Mouse (Mus musculus): ENCODE measurements around the gene Zbtb1. TPM values are rescaled to one million over a fixed set of nuclear protein-coding genes. Genes with fewer than 3 reads are reported as not detected.

The Zbtb1 gene
- total RNA-seq, 4 experiments from 2014 or later = 5.4 to 6.0 (median 5.6) TPM

DNA sequence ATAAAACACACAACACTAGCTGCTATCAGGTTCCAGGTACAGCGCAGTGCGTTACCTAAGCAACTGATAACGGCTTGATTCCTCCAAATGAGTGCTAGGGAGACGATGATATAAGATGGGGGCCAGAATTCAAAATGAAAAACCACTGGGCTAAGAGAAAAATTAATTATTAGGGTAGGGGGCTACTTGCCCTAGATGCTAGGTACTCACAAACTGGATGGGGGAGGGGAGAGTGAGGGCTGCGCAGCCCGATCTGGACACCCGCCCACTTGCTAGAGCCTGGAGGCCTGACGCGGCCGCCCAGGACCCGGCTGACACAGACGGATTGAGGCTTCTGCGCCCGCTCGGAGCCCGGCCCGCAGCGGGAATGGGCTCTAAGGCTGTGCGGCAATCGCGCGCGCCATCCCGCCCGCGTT lies 1.3 kb upstream of the Zbtb1 start:
- peak in 1 of 2 experiments; percentile 46 for DNase-seq (ENCODE audit: low spot score in 2 of 2)

DNA sequence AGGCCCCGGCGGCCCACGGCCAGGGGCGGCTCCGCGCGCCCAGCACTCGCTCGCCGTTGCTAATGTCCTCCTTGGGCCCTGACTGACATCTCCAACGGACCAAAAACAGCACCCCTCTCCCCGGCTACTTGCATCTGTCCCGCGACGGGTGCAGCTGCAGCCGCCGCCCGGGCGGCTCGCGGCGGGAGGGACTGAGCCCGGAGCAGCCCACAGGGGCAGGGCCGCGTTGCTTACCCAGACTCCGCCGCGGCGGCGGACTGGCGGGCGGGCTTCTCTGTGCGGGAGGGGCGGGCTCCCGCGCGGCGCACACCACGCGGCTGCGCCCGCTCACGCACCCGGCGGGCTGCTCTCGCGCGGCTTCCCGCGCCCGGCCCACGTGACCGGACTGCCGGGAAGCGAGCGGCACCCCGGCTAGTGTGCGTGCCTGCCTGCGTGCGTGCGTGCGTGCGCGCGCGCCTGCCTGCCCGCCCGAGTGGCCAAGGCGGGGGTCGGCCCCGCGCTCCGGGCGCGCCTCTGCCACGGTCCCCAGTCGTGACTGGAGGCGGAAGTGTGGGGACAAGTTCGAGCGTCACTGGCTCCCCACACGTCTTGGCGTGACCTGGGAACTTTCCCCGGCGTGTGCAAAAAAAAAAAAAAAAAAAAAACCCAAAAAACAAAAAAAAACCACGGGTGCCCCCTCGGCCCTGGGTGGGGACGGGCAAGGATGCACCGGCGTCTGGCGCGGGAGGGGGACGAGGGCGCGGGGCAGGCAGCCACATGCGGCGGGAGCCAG lies 674 bp upstream of the Zbtb1 start, which contains the start of gene Zbtb25:
Zbtb25 (minus strand) TSS at position 397 of the 772 bp plus-strand sequence.
- DNase-seq (ENCODE audit: low spot score in 2 of 2) = peak; percentile 63 to 94

DNA sequence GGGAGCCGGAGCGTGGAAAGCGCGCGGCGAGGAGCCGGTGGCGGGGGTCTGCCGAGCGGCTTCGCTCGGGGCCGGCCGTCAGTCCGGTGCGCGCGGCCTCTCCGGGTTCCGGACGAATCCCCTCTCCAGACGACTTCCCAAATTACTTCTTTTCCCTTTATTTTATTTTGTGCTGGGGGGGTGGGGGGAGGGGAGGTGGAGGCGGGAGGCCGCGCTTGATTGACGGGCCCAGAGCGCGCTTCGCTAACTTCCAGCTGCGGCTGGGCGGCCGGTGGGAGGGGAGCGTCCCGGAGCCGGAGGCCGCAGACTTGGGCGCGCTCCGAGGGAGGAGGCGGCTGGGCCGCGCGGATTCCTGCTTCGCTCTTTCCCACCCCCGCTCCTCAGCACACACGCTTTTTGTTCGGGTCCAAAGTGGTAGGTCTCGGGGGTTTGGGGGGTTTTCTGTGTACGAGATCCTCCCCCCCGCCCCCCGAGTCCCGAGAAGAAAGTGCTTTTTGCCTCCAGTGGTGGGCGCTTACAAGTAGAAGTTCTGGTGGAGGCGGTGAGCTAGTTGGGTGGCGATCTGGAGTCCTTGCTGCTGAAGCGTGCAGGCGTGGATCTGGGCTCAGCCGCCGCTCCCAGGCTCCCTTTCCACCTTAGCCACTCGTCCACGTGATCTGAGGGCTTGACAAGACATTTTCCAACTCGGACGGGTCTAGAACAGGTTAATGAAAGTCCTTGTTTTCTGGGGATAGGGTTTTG lies 935 bp downstream of the Zbtb1 start:
- peak; percentile 40 to 63 for DNase-seq (ENCODE audit: low spot score in 2 of 2)

DNA sequence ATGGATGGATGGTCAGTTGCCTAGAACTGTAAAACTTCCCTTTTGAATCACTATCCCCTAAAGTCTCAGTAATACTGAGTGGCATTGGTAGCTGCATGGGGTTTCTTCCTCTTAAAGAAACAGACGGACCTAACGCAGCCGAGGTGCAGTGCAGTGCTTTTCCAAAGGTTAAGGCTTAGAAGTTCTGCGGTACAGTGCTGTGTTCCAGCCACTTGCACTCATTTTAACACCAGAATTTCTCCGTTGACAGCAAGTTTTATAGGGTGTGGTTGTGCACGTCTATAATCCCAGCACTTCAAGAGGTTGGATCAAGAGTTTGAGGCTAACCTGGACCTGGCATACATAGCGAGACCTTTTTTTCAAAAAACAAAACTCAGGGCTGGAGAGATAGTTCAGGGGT lies 2.0 kb downstream of the Zbtb1 start:
- no peak for DNase-seq (ENCODE audit: low spot score in 2 of 2)

DNA sequence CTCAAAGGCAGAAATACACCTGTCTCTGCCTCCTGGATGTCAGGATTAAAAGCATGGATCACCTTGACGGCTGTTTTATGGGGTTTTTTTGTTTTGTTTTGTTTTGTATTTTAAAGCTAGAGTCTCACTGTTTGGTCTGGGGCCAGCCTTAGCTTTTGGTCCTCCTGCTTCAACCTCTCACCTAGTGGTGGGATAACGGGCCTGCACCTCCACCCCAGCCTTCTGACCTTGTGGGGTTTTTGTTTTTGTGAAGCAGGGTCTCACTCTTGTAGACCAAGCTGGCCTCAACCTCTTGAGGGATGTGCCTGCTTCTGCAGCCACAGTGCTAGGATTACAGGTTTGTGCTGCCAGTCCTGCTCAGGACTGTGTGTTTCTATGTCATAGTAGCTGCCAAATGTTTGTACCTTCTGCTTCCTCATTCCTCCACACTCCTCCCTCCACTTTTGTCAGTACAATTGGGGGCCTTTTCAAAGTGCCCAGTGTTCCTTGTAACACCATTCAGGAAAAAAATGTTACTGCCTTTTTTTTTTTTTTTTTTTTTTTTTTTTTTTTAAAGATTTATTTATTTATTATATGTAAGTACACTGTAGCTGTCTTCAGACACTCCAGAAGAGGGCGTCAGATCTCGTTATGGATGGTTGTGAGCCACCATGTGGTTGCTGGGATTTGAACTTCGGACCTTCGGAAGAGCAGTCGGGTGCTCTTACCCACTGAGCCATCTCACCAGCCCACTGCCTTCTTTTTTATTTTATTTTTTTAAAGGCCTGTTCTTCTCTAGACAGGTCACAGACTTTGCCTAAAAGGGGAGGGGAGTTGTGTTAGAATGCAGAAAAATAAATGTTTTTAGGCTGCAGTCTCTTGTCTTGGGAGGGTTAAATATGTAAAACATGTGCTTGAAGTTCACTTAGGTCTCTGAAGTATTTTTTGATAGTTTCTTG lies 3.1 kb downstream of the Zbtb1 start:
- DNase-seq (ENCODE audit: low spot score in 2 of 2) = no peak

DNA sequence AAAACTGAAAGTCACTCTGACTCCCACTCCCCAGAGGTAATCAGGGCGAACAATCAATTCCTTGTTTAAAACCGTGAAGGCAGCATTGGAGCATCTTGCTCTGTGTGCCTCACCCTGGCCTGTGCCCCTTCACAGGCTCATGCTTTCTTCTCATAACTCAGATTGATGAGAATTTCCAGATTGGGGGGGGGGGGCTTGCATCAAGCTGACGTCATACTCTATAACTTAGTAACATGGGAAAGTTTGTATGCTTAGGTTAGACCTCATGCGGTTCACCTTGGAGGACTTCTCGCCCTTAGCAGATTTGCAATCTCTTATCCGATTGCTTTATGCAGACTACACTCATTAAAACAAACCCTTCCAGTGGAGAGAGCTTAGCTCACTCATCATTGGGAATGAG lies 3.9 kb downstream of the Zbtb1 start:
- no peak for DNase-seq (ENCODE audit: low spot score in 2 of 2)

DNA sequence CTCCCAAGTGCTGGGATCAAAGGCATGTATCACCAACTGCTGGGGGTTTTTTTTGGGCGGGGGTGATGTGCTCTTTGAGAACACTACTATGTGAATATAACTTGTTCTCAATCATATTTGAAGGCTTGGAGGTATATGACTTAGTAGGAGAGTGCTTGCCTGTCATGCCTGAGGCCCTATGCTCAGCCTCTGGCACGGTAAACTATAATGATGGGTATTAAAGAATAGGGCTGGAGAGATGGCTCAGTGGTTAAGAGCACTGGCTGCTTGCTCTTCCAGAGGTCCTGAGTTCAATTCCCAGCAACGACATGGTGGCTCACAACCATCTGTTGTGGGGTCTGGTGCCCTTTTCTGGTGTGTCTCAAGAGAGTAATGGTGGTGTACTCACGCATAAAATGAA lies 4.8 kb downstream of the Zbtb1 start:
- DNase-seq (ENCODE audit: low spot score in 2 of 2) = no peak

DNA sequence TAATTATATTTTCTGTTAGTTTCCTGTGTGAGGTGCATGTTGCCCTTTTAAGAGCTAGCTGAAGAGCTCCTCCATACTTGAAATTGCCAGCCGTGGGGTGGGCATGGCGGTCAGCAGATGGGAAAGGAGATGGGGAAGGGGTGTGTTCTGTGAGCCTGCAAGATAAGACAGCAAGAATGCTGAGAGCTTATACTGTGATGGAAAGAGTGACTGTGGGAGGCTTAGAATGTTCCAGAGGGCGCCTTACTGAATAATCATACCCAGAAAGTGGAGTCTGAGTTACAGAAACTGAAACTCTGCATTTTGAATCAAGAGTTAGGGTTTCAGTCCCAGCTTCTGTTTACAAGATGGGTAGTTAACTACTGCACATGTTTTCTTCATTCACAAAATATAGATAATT lies 5.4 kb downstream of the Zbtb1 start:
- DNase-seq (ENCODE audit: low spot score in 2 of 2) = no peak

DNA sequence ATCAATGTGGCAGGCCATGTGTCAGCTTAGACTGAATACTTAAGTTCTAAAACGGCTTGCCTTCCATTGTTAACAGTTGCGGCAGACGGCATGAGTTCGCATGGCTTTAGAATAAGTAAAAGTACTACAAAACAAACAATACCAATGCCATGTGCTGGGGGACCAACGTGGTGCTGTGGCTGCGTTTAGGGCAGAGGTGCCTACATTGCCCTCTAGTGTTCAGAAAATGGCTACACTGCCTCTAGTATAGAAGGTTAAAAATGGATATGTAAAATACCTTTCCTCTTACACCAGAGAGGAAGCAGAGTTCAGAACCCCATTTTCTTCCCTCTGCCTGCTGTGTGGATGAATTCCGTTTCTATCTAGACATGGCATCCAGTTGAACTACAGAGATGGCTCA lies 6.6 kb downstream of the Zbtb1 start:
- DNase-seq (ENCODE audit: low spot score in 2 of 2) = no peak

DNA sequence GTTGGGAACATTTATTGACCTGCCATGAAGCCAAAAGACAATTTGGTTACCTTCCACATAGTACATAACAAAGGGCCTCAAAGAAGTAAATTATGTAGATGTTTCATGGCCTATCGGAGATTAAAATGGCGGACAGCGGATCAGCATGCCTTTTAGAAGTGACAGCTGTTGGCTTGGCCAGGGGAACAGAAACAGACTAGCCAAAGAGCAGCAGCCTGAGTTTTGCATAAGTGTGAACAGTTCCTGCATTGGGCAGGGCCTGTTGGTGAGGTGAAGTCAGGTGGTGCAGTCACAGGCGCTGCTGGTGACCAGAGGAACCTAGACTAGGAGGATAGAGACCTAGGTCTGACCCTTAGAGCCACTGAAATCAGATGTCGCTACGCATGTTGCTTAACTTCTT lies 7.0 kb downstream of the Zbtb1 start:
- DNase-seq (ENCODE audit: low spot score in 2 of 2) = no peak

DNA sequence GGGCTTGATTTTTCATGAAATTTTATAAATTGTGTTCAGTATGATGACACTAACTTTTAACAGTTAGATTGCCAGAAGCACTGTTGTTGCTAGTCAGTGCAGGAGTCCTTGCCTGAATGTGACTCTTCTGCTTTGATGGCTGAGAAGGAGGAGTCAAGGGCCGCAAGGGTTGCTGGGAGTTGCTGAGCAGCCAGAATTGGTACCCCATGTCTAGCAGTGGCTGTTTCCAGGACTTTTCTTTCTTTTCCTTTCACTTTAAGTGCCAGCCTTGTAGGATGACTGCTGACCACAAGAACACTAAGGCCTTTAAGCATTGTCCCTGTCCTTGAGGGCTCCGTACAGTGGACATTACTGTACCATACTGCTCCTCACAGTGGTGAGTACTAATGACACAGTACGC lies 7.7 kb downstream of the Zbtb1 start:
- no peak for DNase-seq (ENCODE audit: low spot score in 2 of 2)

DNA sequence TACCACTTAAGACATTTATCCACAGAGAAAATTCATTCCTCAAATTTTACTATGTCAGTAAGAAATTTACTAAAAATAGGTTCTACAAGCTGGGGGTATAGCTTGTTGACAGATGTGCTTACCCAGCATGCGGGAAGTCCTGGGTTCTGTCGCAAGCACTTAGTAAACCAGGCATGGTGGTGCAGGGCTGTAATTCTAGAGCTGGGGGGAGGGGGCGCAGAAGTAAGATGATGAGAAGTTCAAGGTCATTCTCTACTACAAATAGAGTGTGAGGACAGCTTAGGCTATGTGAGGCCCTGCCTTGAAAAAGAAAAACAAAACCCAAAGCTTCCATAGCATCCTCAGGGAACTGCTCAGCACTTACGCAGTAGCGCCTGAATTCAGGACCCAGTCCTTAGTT lies 8.5 kb downstream of the Zbtb1 start:
- no peak for DNase-seq (ENCODE audit: low spot score in 2 of 2)

DNA sequence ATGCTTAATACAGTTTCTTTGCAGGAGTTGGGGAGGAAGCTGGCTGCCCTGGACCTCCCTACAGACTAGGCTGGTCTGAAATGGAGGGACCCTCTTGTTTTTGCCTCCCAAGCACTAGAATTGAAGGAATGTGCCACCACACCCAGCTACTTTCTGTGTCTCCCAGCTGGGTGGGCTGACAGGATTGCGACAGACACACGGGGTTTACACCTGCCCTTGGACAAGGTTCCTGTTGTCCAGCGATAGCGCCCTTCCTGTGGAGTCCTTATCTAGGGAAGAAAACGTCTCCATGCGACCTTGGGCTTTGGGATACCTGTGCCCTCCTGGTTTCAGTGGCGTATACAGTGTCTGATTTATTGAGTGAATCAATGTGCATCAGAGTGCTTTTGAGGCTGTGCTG lies 10.1 kb downstream of the Zbtb1 start:
- no peak for DNase-seq (ENCODE audit: low spot score in 2 of 2)

DNA sequence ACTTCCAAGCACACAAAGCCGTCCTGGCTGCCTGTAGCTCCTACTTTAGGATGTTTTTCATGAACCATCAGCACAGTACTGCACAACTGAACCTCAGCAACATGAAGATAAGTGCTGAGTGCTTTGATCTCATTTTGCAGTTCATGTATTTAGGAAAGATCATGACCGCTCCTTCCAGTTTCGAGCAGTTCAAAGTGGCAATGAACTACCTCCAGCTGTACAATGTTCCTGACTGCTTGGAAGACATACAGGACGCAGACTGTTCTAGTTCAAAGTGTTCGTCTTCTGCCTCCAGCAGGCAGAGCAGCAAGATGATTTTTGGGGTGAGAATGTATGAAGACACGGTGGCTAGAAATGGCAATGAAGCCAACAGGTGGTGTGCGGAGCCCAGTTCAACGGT lies 15.3 kb downstream of the Zbtb1 start:
- no peak for DNase-seq (ENCODE audit: low spot score in 2 of 2)

DNA sequence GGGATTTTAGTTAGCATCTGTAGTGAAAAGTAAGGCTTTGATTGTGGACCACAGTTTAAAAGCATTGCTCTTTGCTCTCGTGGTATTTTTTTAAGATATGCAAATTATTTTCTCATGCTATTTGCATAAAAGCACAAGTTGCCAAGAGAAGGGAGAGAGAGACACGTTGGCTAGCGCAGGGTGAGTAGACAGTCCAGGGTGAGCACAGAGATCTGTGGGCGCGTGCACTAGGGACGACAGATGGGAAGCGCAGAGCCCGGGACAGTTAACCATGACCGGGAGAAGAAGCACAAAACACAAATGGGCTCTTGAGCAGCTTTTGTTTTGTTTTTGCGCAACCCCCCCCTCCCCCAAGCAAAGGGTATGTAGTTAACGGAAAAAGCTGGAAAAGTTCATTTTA lies 18.7 kb downstream of the Zbtb1 start:
- DNase-seq (ENCODE audit: low spot score in 2 of 2) = no peak

DNA sequence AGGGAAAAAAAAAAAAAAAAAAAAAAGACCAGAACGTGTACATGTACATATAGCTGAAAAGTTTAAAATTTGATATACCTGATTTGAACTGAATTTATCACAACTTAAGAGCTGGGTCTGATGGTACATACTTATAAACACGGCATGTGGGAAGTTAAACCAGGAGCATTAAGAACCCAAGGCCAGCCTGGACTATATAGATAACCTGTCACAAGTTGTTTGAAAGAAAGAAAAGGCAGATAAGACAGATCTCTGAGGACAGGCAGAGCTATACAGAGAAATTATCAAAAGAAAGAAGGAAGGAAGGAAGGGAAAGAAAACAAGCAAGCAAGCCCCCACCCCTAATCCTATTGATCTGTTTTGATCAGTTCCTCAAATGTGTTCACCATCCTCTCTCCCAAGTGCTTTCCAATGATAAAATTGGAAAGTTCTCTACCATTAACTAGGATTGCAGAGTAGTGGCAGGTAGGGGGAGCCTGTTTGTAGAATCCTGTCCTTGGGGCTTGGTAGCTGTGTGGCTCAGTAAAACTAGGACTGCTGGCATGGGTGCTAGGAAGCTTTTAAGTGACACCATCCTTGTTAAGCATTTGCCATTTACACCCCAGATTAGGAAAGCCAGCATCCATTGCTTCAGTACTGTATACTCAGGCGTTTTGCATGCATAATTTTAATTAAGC lies 21.7 kb downstream of the Zbtb1 start:
- DNase-seq (ENCODE audit: low spot score in 2 of 2) = no peak

DNA sequence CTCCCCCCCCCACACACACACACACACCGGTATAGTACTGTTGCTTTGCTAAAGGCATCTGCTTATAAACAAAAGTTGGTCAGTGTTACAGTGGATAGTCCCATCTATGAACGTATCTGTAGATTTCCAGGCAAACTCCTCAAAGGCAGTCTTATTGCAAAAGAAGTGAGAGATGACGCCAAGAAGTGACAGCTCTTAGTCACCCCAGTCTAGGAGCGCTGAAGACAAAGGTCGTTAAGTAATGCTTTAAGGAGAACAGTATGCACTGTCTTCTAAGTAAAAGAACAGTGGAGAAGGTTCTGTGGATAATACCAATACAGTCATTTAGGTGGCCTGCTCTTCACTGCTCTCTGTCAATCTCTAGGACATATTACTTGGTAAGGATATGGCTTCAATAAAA lies 22.9 kb downstream of the Zbtb1 start:
- DNase-seq (ENCODE audit: low spot score in 2 of 2) = no peak

DNA sequence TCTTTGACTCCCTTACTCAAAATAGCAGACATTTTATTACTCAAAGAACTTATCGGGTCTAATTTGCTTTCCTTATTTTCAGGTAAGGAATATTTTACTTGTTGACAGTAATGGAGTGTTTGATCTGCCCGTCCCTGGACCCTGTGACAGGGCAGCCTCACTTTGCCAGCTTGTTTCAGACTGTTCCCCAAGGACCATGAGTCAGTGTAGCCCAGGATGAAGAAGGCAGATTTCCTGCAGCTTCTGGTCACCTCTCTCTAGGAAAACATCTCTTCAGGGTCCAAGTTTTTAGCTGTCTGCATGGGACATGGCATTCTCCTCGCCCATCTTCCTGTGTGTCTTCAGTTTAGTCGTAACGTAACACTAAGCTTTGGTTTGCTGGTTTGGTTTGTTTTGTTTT lies 27.2 kb downstream of the Zbtb1 start:
- DNase-seq (ENCODE audit: low spot score in 2 of 2) = no peak

DNA sequence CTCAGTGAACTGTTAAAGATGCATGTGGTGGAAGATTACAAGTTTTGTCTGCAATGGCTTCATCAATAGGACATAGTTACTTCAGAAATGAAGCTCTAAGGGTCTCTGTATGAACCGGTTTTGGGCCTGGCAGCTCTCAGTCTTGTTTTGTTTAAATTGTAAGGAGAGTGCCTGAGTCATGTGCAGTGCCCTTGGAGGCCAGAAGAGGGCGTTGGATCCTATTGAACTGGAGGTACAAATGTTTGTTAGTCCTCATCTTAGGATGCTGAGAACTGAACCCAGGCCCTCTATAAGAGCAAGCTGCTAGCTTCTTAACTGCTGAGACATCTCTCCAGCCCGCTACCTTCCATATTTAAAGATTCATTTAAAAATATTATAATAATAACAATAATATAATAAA lies 31.6 kb downstream of the Zbtb1 start:
- DNase-seq (ENCODE audit: low spot score in 2 of 2) = no peak

DNA sequence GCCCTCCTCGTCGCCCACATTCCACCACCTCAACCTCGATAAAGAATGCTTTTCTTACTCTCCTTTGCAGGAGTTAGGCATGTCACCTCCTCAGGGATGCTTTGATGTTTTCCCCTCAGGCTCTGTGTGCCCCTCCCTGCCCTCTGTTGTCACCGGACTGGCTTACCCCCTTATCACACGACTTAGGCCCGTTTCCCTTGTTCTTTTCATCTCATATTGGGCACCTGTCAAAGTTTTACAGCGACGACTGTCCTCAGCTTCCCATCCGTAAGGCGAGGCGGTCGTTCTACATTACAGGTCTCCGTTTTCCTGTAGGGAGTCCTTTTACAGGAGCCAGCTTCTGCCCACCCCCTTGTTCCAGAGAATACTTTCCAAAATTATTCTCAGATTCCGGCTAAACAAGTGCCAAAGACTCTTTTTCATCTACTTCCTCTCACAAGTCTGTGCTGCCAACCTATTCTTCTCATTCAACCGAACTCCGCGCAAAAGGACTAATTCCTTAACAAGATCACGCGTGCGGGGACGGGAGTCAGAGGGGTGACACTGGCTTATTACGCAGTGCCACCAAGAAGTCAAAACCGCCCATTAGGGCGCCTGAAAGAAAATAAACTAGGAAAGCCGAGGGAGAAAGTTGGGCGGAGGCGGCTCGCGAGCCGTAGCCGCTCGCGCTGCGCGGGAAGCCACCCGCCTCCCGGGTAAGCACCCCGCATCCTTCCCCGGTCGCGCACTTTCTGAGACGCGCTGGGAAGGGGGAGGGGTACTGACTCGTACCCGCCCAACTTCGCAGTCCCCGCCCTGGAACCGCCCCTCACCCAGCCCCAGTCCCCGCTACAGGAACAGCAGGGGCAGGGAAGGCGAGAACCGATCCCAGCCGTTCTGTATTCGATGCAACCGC lies 33.2 kb downstream of the Zbtb1 start:
- no peak for DNase-seq (ENCODE audit: low spot score in 2 of 2)
